Mouse (Mus musculus) erythroblast, adult 5-6 weeks (primary cell): ENCODE measurements around the gene Pkib. TPM values are rescaled to one million over a fixed set of nuclear protein-coding genes. Genes with fewer than 3 reads are reported as not detected.

Source experiments
- ATAC-seq: replicated peaks from 2 replicates; pipeline ENCODE4 v1.8.0; 2016; ENCODE audit warnings: moderate number of reproducible peaks, mild to moderate bottlenecking, moderate TSS enrichment, inconsistent platforms; ENCODE audit not compliant: poor library complexity, low FRiP score, severe bottlenecking
- total RNA-seq, 2 experiments: library from RNA; stranded (forward) in 1 of 2; stranded (reverse) in 1 of 2; fragments of 150-400 nt in 1 of 2; fragments of 200-764, 138-1000 nt in 1 of 2; gene quantifications; 2 replicates each; pipeline versions ENCODE4 v1.2.3 to v1.2.4; 2015 to 2017; ENCODE audit warnings: low replicate concordance in 2 of 2

Gene Pkib
- 0.84 and 5.0 TPM in 2 replicates for total RNA-seq (2015; ENCODE audit: low replicate concordance)
- total RNA-seq (2017; ENCODE audit: low replicate concordance), result 0.43 and 2.6 TPM in 2 replicates

DNA sequence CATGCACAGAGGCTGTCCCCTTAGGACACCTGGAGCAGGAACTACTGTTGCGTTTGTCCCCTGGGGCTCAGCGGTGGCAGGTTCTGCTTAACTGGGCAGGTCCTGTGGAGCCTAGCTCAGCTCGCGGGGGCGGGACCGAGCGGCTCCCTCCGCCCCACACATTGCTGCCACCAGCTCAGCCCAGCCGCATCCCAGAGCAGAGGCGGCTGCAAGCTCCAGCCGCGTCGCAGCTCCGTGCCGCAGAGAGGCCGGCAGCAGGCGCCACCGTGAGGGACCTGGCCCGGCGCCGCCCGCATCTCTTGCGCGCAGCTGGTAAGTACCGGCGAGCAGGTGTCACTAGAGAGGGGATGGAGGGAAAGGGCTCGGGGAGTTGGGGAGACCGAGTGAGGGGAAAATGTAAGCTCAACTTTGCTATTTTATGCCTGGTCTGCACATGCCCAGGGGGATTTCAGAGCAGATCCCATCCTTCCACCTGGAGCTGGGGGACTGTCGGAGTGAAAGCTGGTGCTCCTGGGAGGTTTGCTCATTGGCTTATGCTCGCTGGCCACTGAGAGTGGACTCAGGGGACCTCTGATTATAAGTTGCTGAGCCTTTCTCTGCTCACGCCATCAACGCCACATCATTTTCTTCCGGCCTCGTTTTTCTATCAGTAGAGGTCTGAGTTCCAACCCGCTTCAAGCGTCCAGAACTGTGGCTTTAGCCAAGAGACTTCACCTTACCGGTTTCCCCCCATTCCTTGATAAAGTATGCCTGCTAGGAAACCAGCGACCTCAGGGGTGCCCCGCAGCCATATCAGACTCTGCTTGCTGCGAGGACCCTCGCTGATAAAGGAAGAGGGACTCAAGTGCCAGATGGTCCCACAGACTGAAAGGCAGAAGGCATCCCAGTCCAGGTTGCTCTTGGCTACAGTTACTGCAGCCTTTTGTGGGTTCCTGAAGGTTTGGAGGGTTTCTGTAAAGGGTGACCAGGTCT, at the start of gene Pkib:
TSS of gene Pkib (plus strand) at position 86 of the 972 bp plus-strand sequence.
- no peak for ATAC-seq

DNA sequence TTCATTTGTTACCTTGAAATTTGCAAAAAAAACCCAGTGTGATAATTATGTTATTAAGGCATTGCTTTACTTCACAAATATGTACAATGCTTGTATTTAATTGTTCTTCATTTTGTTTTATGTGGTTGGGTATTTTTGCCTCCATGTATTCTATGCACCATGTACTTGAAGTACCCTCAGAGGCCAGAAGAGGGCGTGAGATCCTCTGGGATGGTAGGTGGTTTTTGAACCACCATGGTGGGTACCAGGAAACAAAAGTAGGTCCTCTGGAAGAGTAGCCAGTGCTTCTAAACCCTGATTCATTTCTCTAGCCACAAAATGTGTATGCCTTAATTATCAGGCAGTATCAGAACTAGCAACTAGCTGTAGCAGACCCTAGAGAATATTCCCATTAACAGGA, 47.9 kb upstream of the Pkib start:
- no peak for ATAC-seq

DNA sequence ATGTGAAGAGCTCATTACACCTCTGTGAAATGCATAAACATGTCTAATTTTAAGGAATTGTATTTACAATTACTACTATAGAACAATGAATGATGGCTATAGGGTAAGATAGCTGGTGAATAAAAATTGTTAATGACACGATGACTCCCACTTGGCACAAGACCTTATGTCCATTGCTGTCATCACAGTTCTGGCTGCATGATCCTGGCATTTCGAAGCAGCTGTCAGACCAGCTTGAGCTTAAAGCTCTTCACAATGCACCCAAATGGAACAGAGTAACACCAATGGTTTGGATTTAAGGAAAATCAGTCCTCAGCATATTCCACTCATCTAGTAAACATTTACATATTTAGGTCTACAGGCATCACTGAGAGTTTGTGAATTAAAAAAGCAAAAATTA, 37.5 kb upstream of the Pkib start:
- ATAC-seq, result no peak

DNA sequence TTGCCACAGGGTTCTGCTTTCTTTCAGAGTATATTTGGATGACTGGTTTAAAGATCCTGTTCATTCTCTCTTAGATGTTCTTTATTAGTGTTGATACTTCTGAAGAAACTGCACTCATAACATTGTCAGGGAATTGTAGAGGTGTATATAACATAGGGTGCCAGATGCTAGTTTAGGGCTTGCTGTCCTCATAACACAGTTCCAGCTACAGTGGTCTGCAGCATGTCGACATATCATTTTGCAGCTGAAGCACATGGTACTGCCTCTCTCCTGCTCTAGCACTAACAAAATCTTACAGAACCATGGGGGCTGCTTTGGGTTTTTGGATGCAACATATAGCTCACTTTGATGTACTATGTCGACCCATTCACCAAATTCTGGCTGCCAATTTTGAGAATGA, 34.6 kb upstream of the Pkib start:
- no peak for ATAC-seq

GRCm38 (mm10) chr10:57602951-57603350, 28.8 kb upstream of the Pkib start:
- no peak for ATAC-seq

- ATAC-seq, result no peak
These were observed 8.5 kb upstream of the Pkib start for GRCm38 (mm10) chr10:57623311-57623710.

DNA sequence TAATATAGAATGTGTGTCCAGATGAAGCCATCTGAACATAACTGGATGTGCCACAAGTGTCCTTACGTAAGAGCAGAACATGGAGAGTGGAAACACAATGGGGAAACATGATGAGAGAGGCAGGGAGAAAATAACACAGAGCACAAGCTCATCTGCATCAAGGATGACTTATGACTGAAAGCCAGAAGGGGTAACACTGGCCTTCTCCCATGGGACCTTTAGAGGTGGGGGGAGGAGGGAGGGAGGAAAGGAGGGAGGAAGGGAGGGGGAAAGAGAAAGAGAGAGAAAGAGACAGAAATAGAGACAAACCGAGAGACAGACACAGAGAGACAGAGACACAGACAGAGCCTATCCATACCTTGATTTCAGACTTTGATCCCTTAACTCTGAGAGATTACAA, 4.0 kb upstream of the Pkib start:
- no peak for ATAC-seq

- no peak for ATAC-seq
These were observed 1.2 kb upstream of the Pkib start for GRCm38 (mm10) chr10:57630557-57630956.

GRCm38 (mm10) chr10:57632868-57633240, 1.1 kb downstream of the Pkib start:
- ATAC-seq, result no peak

GRCm38 (mm10) chr10:57636970-57637369, 5.2 kb downstream of the Pkib start:
- no peak for ATAC-seq

GRCm38 (mm10) chr10:57638250-57638649, 6.5 kb downstream of the Pkib start:
- ATAC-seq, result no peak

DNA sequence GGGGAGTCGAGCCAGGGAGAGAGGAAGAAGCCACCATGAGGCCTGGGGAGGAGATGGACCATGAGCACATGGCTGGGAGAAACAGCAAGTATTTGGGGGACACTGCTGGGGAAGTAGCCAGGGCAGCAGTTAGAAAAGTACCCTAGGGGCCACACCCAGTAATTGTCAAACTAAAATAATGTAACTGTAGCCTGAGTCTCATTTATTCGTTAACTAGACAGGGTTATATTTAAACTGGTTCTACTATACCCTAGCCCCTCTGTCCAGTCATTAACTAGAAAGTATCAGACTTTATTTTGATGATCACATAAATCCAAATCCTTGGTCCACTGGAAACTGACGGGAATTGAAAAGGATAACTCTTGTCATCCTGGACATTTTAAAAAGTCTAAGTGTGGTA, 7.8 kb downstream of the Pkib start:
- ATAC-seq, result no peak

DNA sequence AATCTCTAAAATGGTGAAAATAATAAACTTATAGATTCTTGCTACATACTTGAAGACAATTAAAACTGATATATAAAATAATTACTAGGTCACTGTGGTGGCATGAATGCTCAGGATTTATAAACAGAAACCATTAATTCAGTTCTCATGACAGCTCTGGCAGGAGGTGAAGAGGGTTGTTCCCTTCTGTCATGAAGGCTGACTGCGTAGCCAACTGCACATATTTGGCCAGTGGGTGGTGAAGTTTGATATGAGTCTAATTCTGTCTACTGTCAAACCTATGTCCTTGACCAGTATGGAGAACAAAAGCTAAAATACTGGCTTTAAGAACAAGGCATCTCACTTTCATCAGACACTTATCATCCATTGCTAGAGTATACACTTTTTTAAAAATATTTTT, 21.5 kb downstream of the Pkib start:
- ATAC-seq, result no peak

- no peak for ATAC-seq
These were observed 28.7 kb downstream of the Pkib start for GRCm38 (mm10) chr10:57660505-57660904.

- no peak for ATAC-seq
These were observed 32.0 kb downstream of the Pkib start for GRCm38 (mm10) chr10:57663758-57664157.

DNA sequence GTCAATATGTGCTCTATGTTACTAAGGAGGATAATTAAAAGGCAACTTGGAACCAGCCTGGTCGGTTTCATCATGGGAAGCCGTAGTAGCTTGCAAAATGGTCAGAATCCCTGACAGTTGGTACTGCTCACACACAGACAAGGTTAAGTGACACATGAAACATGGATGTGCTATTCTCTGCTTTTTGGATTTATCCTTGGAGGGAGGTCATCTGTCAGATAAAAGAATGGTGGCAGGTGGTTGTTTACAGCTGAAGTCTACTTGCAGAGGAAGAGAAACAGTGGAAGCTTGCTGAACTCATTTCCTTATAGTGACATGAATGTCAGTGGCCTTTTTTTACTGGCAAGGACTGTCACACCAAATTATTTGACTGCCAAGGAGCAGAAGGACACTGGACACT, 32.5 kb downstream of the Pkib start:
- ATAC-seq, result no peak

GRCm38 (mm10) chr10:57675740-57676139, 44.0 kb downstream of the Pkib start:
- ATAC-seq, result no peak

- ATAC-seq, result no peak
These were observed 56.2 kb downstream of the Pkib start for GRCm38 (mm10) chr10:57687999-57688398.

GRCm38 (mm10) chr10:57690161-57690560, 58.4 kb downstream of the Pkib start:
- ATAC-seq, result no peak

DNA sequence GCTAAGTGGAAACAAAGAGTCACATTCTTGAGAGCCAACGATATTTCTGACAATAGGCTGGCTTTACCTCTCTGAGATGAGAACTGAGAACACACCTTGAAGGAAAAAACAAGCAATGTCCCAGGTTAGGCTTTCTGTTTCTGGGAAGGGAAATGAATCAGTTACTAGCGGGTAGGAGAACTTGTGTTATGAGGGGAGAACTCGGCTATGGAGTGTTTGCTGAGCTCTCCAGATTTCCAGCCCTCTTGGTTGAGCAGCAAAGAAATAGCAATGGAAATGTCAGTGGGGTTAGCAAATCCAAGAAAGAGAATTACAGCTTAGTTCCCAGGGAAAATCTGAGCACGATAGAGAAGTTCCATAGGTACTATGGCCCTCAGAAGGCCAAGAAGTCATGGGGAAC, 70.5 kb downstream of the Pkib start:
- no peak for ATAC-seq

GRCm38 (mm10) chr10:57721035-57721434, 89.3 kb downstream of the Pkib start:
- no peak for ATAC-seq

DNA sequence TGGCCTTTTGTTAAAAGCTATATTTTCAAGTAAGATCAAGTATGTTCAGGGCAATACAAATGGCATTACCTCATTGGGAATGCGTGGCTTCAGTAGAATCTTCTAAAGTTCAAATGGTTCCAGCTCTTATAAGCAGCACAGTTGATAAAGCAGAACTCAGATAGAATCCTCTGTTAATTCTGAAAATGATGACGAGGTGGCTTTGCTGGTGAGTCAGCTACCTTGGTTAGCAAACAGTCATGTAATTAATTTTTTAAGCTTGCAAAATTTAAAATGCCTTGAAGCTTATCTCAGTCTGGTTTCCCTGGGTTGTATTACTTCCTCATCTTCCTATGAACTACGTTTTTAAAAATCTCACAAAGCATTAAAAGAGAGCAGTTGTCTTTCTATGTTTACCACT, 90.6 kb downstream of the Pkib start:
- no peak for ATAC-seq
